In genomic region chr7:34685176-34685575, GRCm38 (mm10) we compare ENCODE assay signal across 26 mouse cellular contexts. TPM values are rescaled to one million over a fixed set of nuclear protein-coding genes. Genes with fewer than 3 reads are reported as not detected.
"Had no signal": no experiment of that assay in that cellular context is flagged by ENCODE, and none has a peak within 500 bp of the region (broad histone marks: within the 10 kb centered on the region; RNA-seq: fewer than 3 reads in every experiment).

No protein-coding gene starts in this region.

- H3K36me3 ChIP-seq: heart, embryonic 13.5 days; heart, embryonic 15.5 days; hindbrain, embryonic 10.5 days; hindbrain, embryonic 12.5 days; limb, embryonic 10.5 days; limb, embryonic 12.5 days; liver, embryonic 13.5 days had no signal

- H3K27me3 ChIP-seq: liver, embryonic 13.5 days had no signal

- H3K27ac ChIP-seq: heart, adult 2 months; heart, embryonic 13.5 days; heart, embryonic 15.5 days; hindbrain, embryonic 10.5 days; hindbrain, embryonic 14.5 days; layer of hippocampus, adult 2 months; left cerebral cortex, adult 2 months; limb, embryonic 10.5 days; limb, embryonic 12.5 days; liver, embryonic 13.5 days had no signal

- H3K4me3 ChIP-seq: heart, adult 2 months; heart, embryonic 13.5 days; heart, embryonic 15.5 days; hindbrain, embryonic 10.5 days; hindbrain, embryonic 12.5 days; layer of hippocampus, adult 2 months; left cerebral cortex, adult 2 months; limb, embryonic 10.5 days; limb, embryonic 12.5 days; liver, embryonic 13.5 days had no signal

- H3K4me1 ChIP-seq: liver, embryonic 13.5 days had no signal

- H3K9ac ChIP-seq: forebrain, postnatal 0 days; heart, embryonic 13.5 days; heart, embryonic 15.5 days; hindbrain, embryonic 12.5 days; hindbrain, embryonic 14.5 days; limb, embryonic 12.5 days; liver, embryonic 13.5 days had no signal

- DNase-seq: forebrain, postnatal 0 days; gastrocnemius, postnatal 14 days; gastrocnemius, postnatal 36 days; heart, adult 11 months; heart, adult 2 months; heart, postnatal 14 days; heart, postnatal 4 days; kidney, adult 18-20 months; kidney, adult 8-10 months; kidney, postnatal 10 days; kidney, postnatal 25 days; kidney, postnatal 4 days; liver; liver, embryonic 13.5 days had no signal

- H3K9me3 ChIP-seq: heart, embryonic 13.5 days; heart, embryonic 15.5 days; hindbrain, embryonic 10.5 days; hindbrain, embryonic 12.5 days; limb, embryonic 10.5 days; limb, embryonic 12.5 days; liver, embryonic 13.5 days had no signal

- H3K4me2 ChIP-seq: heart, embryonic 13.5 days; heart, embryonic 15.5 days; hindbrain, embryonic 12.5 days; hindbrain, embryonic 14.5 days; limb, embryonic 12.5 days; liver, embryonic 11.5 days; liver, embryonic 13.5 days had no signal

- ATAC-seq: forebrain, postnatal 0 days; hindbrain, embryonic 16.5 days; inflammation-experienced regulatory T-cells, adult 6 months had no signal

RNA-seq across cellular contexts. Expression of gene Kctd15, which starts 28.6 kb away (rescaled TPM):
- polyA plus RNA-seq: inflammation-experienced regulatory T-cells, adult 6 months had no signal
